ENCODE assay signal across 23 mouse cellular contexts in the genomic region with DNA sequence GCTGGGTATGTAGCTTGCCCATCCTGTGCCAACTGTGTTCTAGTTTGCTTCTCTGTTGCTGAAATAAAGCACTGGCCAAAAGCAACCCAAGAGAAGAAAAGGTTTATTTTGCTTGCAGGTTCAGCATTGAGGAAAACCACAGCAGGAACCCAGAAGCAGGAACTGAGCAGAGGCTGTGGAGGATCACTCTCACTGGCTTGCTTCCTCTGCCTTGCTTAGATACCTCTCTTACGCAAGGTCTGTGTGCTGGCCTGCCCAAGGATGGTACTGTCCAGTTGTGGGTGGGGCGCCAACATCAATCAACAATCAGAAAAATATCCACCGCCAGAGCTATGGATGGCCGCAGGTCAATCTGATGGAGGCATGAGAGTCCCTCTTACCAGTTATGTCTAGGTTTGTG. TPM values are rescaled to one million over a fixed set of nuclear protein-coding genes. Genes with fewer than 3 reads are reported as not detected.
DNase-seq lines count a peak whose midpoint lies in the region; ATAC-seq and TF ChIP-seq lines count a peak whose summit lies in the region.
"Had no signal": no experiment of that assay in that cellular context is flagged by ENCODE, and none has a peak within 500 bp of the region (broad histone marks: within the 10 kb centered on the region; RNA-seq: fewer than 3 reads in every experiment).

No protein-coding gene starts in this region.

- no peaks in the 10 kb centered on the region for H3K27me3 ChIP-seq in midbrain, postnatal 0 days (ENCODE audit: insufficient read depth, low read length)
- H3K27me3 ChIP-seq: embryonic facial prominence, embryonic 15.5 days had no signal

- ATAC-seq in granulocyte monocyte progenitor cell, adult 5-6 weeks (replicated peaks; ENCODE audit: poor library complexity, severe bottlenecking), result peak; percentile 96
- peak; percentile 77 for ATAC-seq in megakaryocyte progenitor cell, adult 5-6 weeks (replicated peaks; ENCODE audit: poor library complexity)
- no peak for ATAC-seq in midbrain, postnatal 0 days (ENCODE audit: low FRiP score)
- ATAC-seq: forebrain, embryonic 14.5 days had no signal

- no peaks in the 10 kb centered on the region for H3K9me3 ChIP-seq in midbrain, postnatal 0 days (ENCODE audit: low read length)
- H3K9me3 ChIP-seq: embryonic facial prominence, embryonic 15.5 days; heart, embryonic 10.5 days; hindbrain, embryonic 10.5 days had no signal

- no peak overlapping the region for H3K4me3 ChIP-seq in midbrain, postnatal 0 days (ENCODE audit: low read depth, low read length)
- H3K4me3 ChIP-seq: embryonic facial prominence, embryonic 15.5 days; erythroblast, embryonic 14.5 days; forebrain, embryonic 10.5 days; gastrocnemius, adult 2 months; heart, embryonic 10.5 days; hindbrain, embryonic 10.5 days had no signal

- DNase-seq in spleen, postnatal 36 days (ENCODE audit: low spot score in 2 of 2), result peak; percentile 2 to 11
- no peak for DNase-seq in spleen, adult 12 weeks (ENCODE audit: low spot score)
- DNase-seq in testis, postnatal 10 days (ENCODE audit: low spot score), result no peak
- no peak for DNase-seq in thymus, postnatal 36 days
- no peak for DNase-seq in midbrain, postnatal 0 days (ENCODE audit: low spot score)
- DNase-seq: adrenal gland, postnatal 10 days; cerebellum, adult 18-20 months; cerebellum, adult 9-11 months; cerebellum, postnatal 36 days; embryo, embryonic 11 days; gastrocnemius, adult 2 months; gastrocnemius, postnatal 25 days; heart, adult 18-20 months; heart, postnatal 10 days had no signal

- 84% methylated on average over 4 of the region's 4 CpGs for WGBS in midbrain, postnatal 0 days

- no peaks in the 10 kb centered on the region for H3K4me1 ChIP-seq in midbrain, postnatal 0 days (ENCODE audit: insufficient read depth, low read length)
- H3K4me1 ChIP-seq: embryonic facial prominence, embryonic 15.5 days; forebrain, embryonic 10.5 days; heart, embryonic 10.5 days; hindbrain, embryonic 10.5 days had no signal

- no peaks in the 10 kb centered on the region for H3K36me3 ChIP-seq in midbrain, postnatal 0 days (ENCODE audit: insufficient read depth, low read length)
- H3K36me3 ChIP-seq: embryonic facial prominence, embryonic 15.5 days; forebrain, embryonic 10.5 days; heart, embryonic 10.5 days; hindbrain, embryonic 10.5 days had no signal

- H3K27ac ChIP-seq in midbrain, postnatal 0 days (ENCODE audit: low read depth, low read length), result no peak overlapping the region
- H3K27ac ChIP-seq: embryonic facial prominence, embryonic 15.5 days; forebrain, embryonic 10.5 days; gastrocnemius, adult 2 months; heart, embryonic 10.5 days; hindbrain, embryonic 10.5 days; hindbrain, embryonic 14.5 days had no signal

- no peak overlapping the region for H3K4me2 ChIP-seq in midbrain, postnatal 0 days (ENCODE audit: low read depth, low read length, poor library complexity, severe bottlenecking)
- H3K4me2 ChIP-seq: embryonic facial prominence, embryonic 15.5 days; hindbrain, embryonic 14.5 days had no signal

- no peak for TF ChIP-seq CTCF in midbrain, postnatal 0 days (IDR thresholded peaks at IDR 0.05)

- H3K9ac ChIP-seq in midbrain, postnatal 0 days (replicated peaks; ENCODE audit: low read length, poor library complexity, severe bottlenecking), result no peak overlapping the region
- H3K9ac ChIP-seq: embryonic facial prominence, embryonic 15.5 days; hindbrain, embryonic 14.5 days had no signal

RNA-seq across cellular contexts. Expression of gene Mtf2, which starts 34.2 kb away (rescaled TPM):
- 77.6 and 89.9 TPM in 2 replicates for total RNA-seq in granulocyte monocyte progenitor cell, adult 5-6 weeks (2014; fragmentation: Nextera tagmentation)
- 131 and 135 TPM in 2 replicates for total RNA-seq in granulocyte monocyte progenitor cell, adult 5-6 weeks (2017)
- total RNA-seq in megakaryocyte progenitor cell, adult 5-6 weeks (2015), result 101 and 125 TPM in 2 replicates
- total RNA-seq in megakaryocyte progenitor cell, adult 5-6 weeks (2017), result 102 and 137 TPM in 2 replicates
- 57.9 and 60.0 TPM in 2 replicates for total RNA-seq in midbrain, postnatal 0 days (2014; rRNA removed)
- 54.7 and 55.0 TPM in 2 replicates for polyA plus RNA-seq in midbrain, postnatal 0 days (2015; fragmentation: Nextera tagmentation; extraction: Ambion mirVana)

RNA-seq across cellular contexts. Expression of gene Fam69a, which starts 44.4 kb away (rescaled TPM):
- total RNA-seq in granulocyte monocyte progenitor cell, adult 5-6 weeks (2014; fragmentation: Nextera tagmentation), result 21.8 and 32.0 TPM in 2 replicates
- 16.8 and 22.9 TPM in 2 replicates for total RNA-seq in granulocyte monocyte progenitor cell, adult 5-6 weeks (2017)
- total RNA-seq in megakaryocyte progenitor cell, adult 5-6 weeks (2015), result 43.3 and 48.4 TPM in 2 replicates
- 16.2 and 27.8 TPM in 2 replicates for total RNA-seq in megakaryocyte progenitor cell, adult 5-6 weeks (2017)
- 16.2 and 24.6 TPM in 2 replicates for total RNA-seq in midbrain, postnatal 0 days (2014; rRNA removed)
- 77.4 and 79.7 TPM in 2 replicates for polyA plus RNA-seq in midbrain, postnatal 0 days (2015; fragmentation: Nextera tagmentation; extraction: Ambion mirVana)

Comparison
In these comparisons a context has a peak if more than half of its experiments do, and no peak if none do; other contexts are left out.
1. DNase-seq: peak in spleen, postnatal 36 days (2 of 2); none in spleen, adult 12 weeks (single experiment), testis, postnatal 10 days (single experiment), thymus, postnatal 36 days (0 of 2) and midbrain, postnatal 0 days (single experiment).